Mouse (Mus musculus) kidney, postnatal 14 days (tissue): ENCODE data around the gene Cpa1.

Experiments
- DNase-seq: peaks from one replicate; pipeline ENCODE4 v3.0.0; 2022; ENCODE audit warnings: mixed read lengths

Cpa1 gene

DNA sequence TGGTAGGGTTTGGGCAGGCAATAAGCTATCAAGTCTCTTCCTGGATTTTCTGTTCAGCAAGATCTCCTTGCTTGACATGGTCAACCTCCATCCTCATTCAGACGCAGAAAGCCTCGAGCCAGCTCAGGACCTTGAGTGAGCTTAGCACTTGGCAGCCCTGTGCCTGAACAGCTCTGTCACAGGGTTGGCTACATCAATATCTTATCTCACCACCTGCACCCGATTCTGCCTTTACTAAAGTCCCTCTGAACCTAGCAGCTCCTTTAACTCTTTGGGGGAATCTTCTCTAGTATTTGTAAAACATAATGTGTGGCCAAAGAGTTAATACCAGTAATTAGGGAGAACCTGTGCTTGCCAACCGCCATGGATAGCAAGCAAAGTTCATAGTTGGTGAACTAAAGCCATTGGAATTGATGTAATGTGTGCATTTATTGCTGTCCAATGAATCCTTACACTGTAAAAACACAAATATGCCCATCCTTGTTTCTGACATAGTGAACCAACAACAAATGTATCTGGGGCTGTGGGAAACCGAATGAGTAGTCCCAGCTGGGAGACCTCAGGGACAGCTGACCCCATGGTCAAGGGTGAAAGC is at the start of gene Cpa1:
Gene Cpa1, plus strand, starts transcription at position 545 of the 595 bp plus-strand sequence.
- no peak for DNase-seq

DNA sequence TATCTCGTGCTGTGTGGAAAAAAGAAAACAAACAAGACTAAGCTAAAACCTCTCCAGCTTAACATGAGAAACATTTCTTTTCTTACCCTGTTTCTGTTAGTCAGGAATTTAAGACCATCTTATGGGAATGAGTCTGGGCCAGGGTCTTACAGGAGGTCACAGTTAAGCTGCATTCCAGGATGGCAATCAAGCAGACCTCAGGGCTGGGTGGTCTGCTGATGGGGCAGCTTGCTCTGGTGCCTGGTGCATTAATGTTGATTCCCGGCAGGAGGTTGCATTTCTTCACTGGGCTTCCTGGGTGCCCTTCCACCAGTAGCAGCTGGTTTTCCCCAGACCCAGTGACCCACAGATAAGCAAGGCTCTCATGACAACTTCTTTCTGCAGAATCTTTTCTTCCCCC is 49.2 kb upstream of the Cpa1 start:
- no peak for DNase-seq

DNA sequence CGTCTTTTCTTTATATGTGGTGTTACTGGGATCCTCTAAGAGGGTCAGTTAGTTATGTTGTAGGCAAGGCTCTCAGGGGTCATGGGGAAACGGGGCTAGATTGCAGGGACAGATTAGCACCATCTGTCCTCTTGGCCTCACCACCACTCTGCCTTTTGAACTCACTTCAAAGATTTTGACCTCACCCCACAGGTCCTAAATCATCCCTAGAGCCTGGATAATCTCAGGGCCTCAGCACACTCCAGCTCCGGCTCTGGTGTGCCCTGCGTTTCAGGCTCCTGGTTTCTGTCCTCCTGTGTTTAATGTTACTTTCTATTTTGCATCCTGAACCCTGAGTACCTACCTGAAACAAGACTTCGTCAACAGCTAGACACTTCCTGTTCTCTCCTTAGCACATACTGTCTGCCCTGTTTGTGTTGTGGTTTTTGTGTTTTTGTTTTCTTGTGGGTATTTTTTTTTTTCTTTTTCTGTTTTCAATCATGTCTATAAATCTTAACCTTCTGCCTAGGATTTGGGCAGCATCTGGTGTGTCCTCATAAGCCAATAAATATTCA is 47.1 kb upstream of the Cpa1 start:
- no peak for DNase-seq

- no peak for DNase-seq
Measured at GRCm38 (mm10) chr6:30592417-30592974, 46.5 kb upstream of the Cpa1 start.

GRCm38 (mm10) chr6:30594364-30594763 is 44.7 kb upstream of the Cpa1 start:
- DNase-seq: no peak

DNA sequence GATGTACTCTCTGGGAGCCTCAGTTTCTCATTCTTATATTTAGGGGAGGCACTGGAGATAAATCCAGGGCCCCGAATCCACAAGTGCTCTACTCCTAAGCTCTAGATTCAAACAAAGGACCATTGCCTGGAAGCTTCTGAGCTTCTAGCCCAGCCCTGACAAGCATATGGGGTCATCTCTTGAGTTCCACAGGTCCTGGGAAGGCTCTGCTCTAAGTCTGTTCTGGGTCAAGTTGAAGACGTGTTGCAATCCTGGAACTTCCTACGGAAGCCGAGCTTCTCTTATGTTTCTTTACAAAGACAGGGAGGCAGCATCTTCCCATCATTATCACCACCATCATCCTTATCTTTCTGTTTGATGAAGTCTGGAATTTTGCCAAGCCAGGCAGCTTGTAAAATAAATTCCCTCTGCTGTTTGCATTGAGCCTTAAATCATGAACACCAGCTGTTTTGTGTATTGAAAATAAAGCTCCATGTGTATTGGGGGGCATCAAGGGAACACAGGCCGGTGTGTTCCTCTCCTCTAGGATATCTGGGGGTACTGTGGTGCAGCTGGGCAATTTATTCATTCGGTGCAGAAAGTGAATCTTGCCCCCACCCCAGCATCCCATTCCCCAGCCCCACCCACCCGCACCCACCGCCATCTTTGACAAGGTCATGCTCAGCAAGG is 42.7 kb upstream of the Cpa1 start:
- no peak for DNase-seq

DNA sequence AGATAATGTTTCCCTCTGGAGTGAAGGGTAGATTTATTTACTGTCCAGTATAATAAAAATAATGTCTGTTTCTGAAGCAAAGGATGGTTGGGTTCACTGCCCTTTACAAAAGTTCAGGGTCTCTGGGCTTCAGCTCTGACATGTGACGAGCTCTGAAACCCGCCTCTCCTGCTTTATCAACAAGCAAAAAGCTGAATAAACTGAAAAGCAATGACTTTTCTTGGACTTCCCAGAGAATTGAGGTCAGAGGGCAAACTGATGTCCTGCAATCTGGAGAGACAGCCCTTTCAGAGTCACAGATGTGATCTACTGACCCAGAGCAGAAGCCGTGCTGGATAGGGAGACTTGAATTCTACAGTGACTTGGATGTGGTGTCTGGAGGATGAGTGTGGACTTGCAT is 39.0 kb upstream of the Cpa1 start:
- peak; percentile 57 for DNase-seq

DNA sequence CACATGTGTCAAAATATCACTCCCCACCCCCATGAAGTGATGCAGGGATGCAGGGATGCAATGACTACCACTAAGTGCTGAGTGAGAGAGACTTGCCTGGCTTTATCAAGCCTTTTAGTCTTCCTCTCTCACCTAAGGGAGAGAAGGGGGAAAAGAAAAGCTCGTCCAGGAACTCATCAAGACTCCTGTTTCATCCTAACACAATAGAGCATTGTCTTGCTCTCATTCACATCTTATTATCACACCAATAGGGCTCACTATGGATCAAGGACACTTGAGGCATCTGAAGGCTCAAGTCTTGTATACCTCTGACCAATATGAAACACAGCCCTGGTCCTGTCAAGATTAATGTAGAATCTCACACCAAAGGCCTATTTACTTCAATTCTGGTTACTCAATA is 38.0 kb upstream of the Cpa1 start:
- DNase-seq: no peak

GRCm38 (mm10) chr6:30604342-30604867 is 34.6 kb upstream of the Cpa1 start:
- no peak for DNase-seq

DNA sequence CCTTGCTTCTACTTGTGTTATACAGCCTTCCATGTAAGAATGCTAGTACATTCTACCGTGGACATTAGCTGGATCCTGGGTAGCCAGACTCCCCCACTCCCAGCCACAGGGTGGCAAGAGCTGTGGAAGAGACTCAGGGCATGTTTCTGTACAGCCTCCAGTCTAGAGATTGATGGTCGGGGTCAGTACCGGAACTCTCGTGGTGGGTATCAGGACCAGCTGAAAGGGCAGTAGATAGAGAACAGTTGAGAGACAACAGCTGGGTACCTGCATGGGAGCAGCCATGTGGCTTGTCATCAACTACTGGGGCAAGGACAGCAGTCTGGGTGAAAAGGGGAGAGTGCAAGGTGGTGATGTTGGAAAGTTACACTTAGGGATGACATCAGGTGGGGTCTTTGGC is 33.9 kb upstream of the Cpa1 start:
- DNase-seq: no peak

DNA sequence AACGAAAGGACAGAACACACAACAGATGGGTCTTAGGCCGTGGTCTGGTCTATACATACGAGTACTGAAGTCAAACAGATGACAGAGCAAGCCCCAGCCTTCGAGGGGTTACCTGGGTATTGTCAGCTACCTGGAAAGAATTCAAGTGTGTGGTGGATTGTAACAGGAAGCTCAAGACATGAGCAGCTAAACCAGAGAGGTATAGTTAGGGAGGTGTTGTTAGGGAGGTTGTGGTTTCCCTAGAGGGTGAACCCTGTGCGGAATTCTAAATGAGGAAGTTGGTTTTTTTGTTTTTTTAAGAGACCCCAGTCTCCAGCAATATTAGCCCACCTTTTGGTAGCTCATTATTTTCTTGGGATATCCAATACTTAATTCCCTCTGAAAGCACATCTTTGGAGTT is 33.3 kb upstream of the Cpa1 start:
- no peak for DNase-seq

DNA sequence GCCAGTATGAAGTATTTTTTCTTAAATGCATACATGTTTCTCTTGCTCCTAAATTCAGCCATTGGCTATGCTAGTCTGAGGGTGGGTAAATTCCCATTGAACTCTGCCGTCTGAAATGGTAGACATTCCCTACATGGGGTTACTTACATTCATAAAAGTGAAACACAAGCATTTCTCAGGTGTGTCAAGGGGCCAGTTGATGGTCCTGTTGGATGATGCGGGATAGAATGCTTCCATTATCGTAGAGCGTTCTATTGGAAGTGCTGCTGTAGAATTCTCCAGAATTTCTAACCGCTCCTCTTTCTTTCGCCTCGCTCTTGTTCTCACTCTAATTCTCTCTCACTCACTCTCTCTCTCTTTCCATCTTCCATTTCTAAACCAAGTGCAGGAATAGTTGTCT is 28.3 kb upstream of the Cpa1 start, which contains the start of gene Cpa5:
Gene Cpa5, plus strand, starts transcription at position 301 of the 400 bp plus-strand sequence.
- DNase-seq: no peak

DNA sequence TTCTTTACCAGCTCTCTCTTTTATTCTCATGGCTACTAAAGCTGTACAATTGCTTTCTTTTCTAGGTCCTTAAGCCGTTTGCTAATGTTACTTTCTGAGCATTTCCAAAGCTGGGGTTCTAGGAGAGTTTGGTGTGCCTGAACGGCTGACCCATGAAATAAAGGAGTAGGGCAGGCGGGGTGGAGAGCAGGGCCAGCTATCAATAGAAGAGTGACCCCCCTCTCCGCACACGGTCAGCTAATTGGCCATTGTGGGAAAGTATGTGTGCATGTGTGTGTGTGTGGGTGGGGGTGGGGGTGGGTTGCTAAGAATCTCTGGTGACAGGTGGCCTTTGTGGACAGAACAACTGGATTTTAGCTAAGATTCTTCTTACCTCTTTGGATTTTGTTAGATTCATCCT is 27.8 kb upstream of the Cpa1 start:
- DNase-seq: no peak

GRCm38 (mm10) chr6:30614251-30614650 is 24.8 kb upstream of the Cpa1 start:
- DNase-seq: no peak

- DNase-seq: no peak
Measured at GRCm38 (mm10) chr6:30615741-30616140, 23.3 kb upstream of the Cpa1 start.

DNA sequence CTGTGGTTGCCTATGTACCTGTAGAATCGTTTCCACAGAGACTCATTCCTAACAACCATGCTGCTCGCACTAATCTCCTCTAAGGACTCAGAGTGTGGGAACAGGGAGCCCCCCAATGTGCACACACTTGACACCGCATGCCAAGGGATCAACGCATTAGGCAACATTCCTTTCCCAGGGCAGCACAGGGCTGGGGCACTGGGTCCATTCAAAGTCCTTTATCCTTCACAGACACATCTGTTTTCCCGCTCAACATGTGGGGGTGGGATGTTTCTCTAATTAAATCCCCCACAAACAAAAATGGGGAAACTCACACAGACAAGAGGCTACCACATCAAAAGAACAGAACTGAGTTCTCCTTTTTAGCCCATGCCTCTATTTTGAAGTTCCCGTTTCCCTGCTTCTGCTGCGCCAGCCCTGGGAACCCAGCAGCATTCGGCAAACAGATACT is 22.5 kb upstream of the Cpa1 start:
- no peak for DNase-seq

- peak; percentile 29 for DNase-seq
Measured at GRCm38 (mm10) chr6:30617020-30617958, 21.7 kb upstream of the Cpa1 start.

GRCm38 (mm10) chr6:30617959-30618590 is 20.9 kb upstream of the Cpa1 start:
- DNase-seq: no peak

DNA sequence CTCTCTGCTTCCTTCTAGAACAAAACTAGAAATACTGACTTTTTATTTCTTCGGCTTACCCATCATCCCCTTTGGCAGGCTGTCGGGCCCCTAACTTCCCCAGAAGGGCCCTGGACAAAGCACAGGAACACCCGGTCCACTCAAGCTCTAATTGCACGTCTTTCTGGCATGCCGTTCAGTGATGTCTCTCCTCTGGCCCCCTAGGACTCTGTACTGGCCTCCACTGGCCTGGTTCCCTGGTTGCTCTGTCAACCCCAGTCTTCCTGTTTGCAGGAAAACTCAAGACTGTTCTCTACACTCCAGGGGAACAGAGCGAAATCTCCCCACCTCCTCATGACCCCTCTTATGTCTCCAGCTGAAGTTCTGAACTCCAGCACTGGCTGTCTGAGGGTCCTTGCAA is 20.3 kb upstream of the Cpa1 start:
- DNase-seq: no peak

DNA sequence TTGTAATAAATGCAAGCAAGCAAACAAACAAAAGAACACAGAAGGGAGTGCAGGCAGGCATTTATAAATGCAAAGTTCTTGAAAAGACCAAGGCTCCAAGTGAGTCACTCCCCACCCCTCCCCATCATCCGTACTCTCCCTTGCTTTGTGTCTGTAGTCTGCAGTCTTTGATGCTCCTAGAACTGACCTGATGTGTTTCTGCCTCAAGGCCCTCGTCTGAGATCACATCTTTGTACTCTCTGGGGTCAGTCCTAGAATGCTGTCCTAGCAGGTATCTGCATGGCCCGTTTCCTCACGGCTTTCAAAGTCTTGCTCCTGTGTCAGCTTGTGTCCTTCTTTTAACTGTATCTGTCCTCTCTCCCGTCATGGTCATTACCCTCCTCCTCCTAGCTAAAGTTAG is 19.4 kb upstream of the Cpa1 start:
- DNase-seq: no peak

- DNase-seq: no peak
Measured at GRCm38 (mm10) chr6:30620591-30620990, 18.4 kb upstream of the Cpa1 start.

GRCm38 (mm10) chr6:30620994-30621393 is 18.0 kb upstream of the Cpa1 start:
- no peak for DNase-seq
